Comparison of ENCODE assay signal across 8 mouse cellular contexts in genomic region chr12:102579041-102579440, GRCm38 (mm10). TPM values are rescaled to one million over a fixed set of nuclear protein-coding genes. Genes with fewer than 3 reads are reported as not detected.
DNase-seq lines count a peak whose midpoint lies in the region; ATAC-seq and TF ChIP-seq lines count a peak whose summit lies in the region.

No protein-coding gene starts in this region.

- DNase-seq in B cell, adult 2 months = peak; percentile 81 to 84
- DNase-seq in adrenal gland, postnatal 36 days = peak; percentile 84 to 92
- DNase-seq in heart, postnatal 36 days = peak; percentile 79 to 85
- peak; percentile 36 to 86 for DNase-seq in layer of hippocampus, adult 18-20 months (ENCODE audit: low spot score in 2 of 2)
- DNase-seq in lung, postnatal 0 days (ENCODE audit: low spot score) = peak; percentile 62
- DNase-seq in ovary, postnatal 14 days (ENCODE audit: low spot score) = peak; percentile 73
- DNase-seq in thymus, postnatal 0 days (ENCODE audit: low spot score) = peak; percentile 70

- intact Hi-C loops in heart, postnatal 36 days (cut with DNase I) = loop anchor here (1.0 kb wide), 2 partner anchors 129 to 140 kb away; no protein-coding TSS in a partner anchor

- H3K4me2 ChIP-seq in lung, postnatal 0 days (replicated peaks; ENCODE audit: low read depth, low read length) = no peak overlapping the region

- no peak for TF ChIP-seq POLR2A in embryonic fibroblast, embryonic 13.5 days (IDR thresholded peaks at IDR 0.05; ENCODE audit: low read depth, low read length)

- peak; percentile 63 for ATAC-seq in lung, postnatal 0 days

- no peaks in the 10 kb centered on the region for H3K27me3 ChIP-seq in lung, postnatal 0 days (replicated peaks; ENCODE audit: insufficient read depth, low read length)

- no peak overlapping the region for H3K9ac ChIP-seq in lung, postnatal 0 days (replicated peaks; ENCODE audit: low read depth)

- no peak for TF ChIP-seq EP300 in lung, postnatal 0 days (IDR thresholded peaks at IDR 0.05)

- H3K4me1 ChIP-seq in embryonic fibroblast, embryonic 13.5 days (ENCODE audit: control insufficient read depth, insufficient read depth, low read length) = peaks cover 8% of the 10 kb centered on the region
- no peaks in the 10 kb centered on the region for H3K4me1 ChIP-seq in lung, postnatal 0 days (ENCODE audit: insufficient read depth, low read depth, low read length)

- 0 out of 2 replicates have a peak, but pooled peaks cover 5% of the 10 kb centered on the region for H3K36me3 ChIP-seq in lung, postnatal 0 days (ENCODE audit: insufficient read depth, low read length)

- H3K27ac ChIP-seq in embryonic fibroblast, embryonic 13.5 days (ENCODE audit: insufficient read depth, low read length) = no peak overlapping the region
- H3K27ac ChIP-seq in lung, postnatal 0 days (ENCODE audit: low read length) = no peak overlapping the region

- H3K4me3 ChIP-seq in embryonic fibroblast, embryonic 13.5 days (ENCODE audit: insufficient read depth, low read length) = no peak overlapping the region
- H3K4me3 ChIP-seq in lung, postnatal 0 days (ENCODE audit: low read depth, low read length) = no peak overlapping the region

- peak; percentile 82 for TF ChIP-seq CTCF in embryonic fibroblast, embryonic 13.5 days (IDR thresholded peaks at IDR 0.05; ENCODE audit: borderline replicate concordance, insufficient read depth, low read length)
- peak; percentile 84 for TF ChIP-seq CTCF in lung, postnatal 0 days (IDR thresholded peaks at IDR 0.05)

- H3K9me3 ChIP-seq in lung, postnatal 0 days (ENCODE audit: low read length) = no peaks in the 10 kb centered on the region

- 48% methylated on average over 6 of the region's 6 CpGs for WGBS in lung, postnatal 0 days

RNA-seq across cellular contexts. Expression of gene Chga, which starts 24.3 kb away (rescaled TPM):
- 1,000 to 10,000 TPM; 1,253 to 1,514 TPM for total RNA-seq in adrenal gland, postnatal 36 days (2021)
- polyA plus RNA-seq in embryonic fibroblast, embryonic 13.5 days (2011; ENCODE audit: insufficient read length, low read depth, missing spikeins) = not detected in 2 replicates
- total RNA-seq in heart, postnatal 36 days (2021) = not detected
- total RNA-seq in layer of hippocampus, adult 18-20 months (2021) = 100 to 1,000 TPM; 123 to 138 TPM
- polyA plus RNA-seq in lung, postnatal 0 days (2015; fragmentation: Nextera tagmentation; extraction: Ambion mirVana) = 0.49 and 0.54 TPM in 2 replicates
- polyA plus RNA-seq in thymus, postnatal 0 days (2015; fragmentation: Nextera tagmentation; extraction: Ambion mirVana) = 13.2 and 25.2 TPM in 2 replicates

Comparison
In these comparisons a context has a peak if more than half of its experiments do, and no peak if none do; other contexts are left out.
1. RNA of gene Chga, which starts 24.3 kb away (total RNA-seq): 1,253 to 1,514 TPM in adrenal gland, postnatal 36 days and 123 to 138 TPM in layer of hippocampus, adult 18-20 months; not detected in heart, postnatal 36 days; every median in the first group is over 100 times any median in the second.
2. Peak in every context shown above with its lines, with median percentiles within 50 percentile points of each other: DNase-seq.